Mouse (Mus musculus) kidney, adult 2 months (tissue): ENCODE results near the gene Gatb.

Experiments
- CTCF ChIP-seq: fragments of 200-500 bp; conservative IDR thresholded peaks from 2 replicates; pipeline ENCODE4 v1.5.1; 2011; ENCODE audit warnings: low read depth, mild to moderate bottlenecking, control low read depth, low read length, moderate library complexity, mixed read lengths; ENCODE audit not compliant: insufficient read depth, insufficient read length
- POLR2A ChIP-seq: fragments of 200-500 bp; IDR thresholded peaks from one replicate; pipeline ENCODE4 v1.6.1; 2011; ENCODE audit warnings: low read depth, low read length, control low read depth

GRCm38 (mm10) chr3:85698496-85698895, 124.6 kb downstream of the Gatb start:
- TF ChIP-seq POLR2A (no peak), CTCF (no peak)
